Mouse (Mus musculus): ENCODE measurements around the gene Cfap20. TPM values are rescaled to one million over a fixed set of nuclear protein-coding genes. Genes with fewer than 3 reads are reported as not detected.

Cfap20 gene
- polyA plus RNA-seq, 1 experiment from 2014 or later = 152 TPM

- no peak overlapping the region for H3K9ac ChIP-seq (ENCODE audit: low read length)
- H3K4me1 ChIP-seq (ENCODE audit: control insufficient read depth, insufficient read depth, low read length) = no peaks in the 10 kb centered on the region
- 27% methylated on average over 5 of the region's 5 CpGs for WGBS
- no peak overlapping the region for H3K4me2 ChIP-seq (ENCODE audit: low read length)
- H3K27ac ChIP-seq (ENCODE audit: low read depth, low read length) = no peak overlapping the region
- no peaks in the 10 kb centered on the region for H3K36me3 ChIP-seq (ENCODE audit: control insufficient read depth, insufficient read depth, low read length)
- no peaks in the 10 kb centered on the region for H3K27me3 ChIP-seq (replicated peaks; ENCODE audit: control insufficient read depth, insufficient read depth, low read length)
- no peak overlapping the region for H3K4me3 ChIP-seq (ENCODE audit: low read depth, low read length)
- no peaks in the 10 kb centered on the region for H3K9me3 ChIP-seq (replicated peaks; ENCODE audit: control insufficient read depth, low read length)
- DNase-seq (ENCODE audit: low spot score) (no peak), ATAC-seq (no peak)
Measured at GRCm38 (mm10) chr8:95397201-95397600, 37.5 kb downstream of the Cfap20 start.

GRCm38 (mm10) chr8:95396752-95397151 is 37.9 kb downstream of the Cfap20 start:
- no peak for DNase-seq (ENCODE audit: low spot score)
- H3K4me1 ChIP-seq (ENCODE audit: control insufficient read depth, insufficient read depth, low read length) = no peaks in the 10 kb centered on the region
- no peak overlapping the region for H3K4me2 ChIP-seq (ENCODE audit: low read length)
- no peaks in the 10 kb centered on the region for H3K9me3 ChIP-seq (replicated peaks; ENCODE audit: control insufficient read depth, low read length)
- H3K27ac ChIP-seq (ENCODE audit: low read depth, low read length) = no peak overlapping the region
- ATAC-seq = no peak
- no peaks in the 10 kb centered on the region for H3K27me3 ChIP-seq (replicated peaks; ENCODE audit: control insufficient read depth, insufficient read depth, low read length)
- H3K9ac ChIP-seq (ENCODE audit: low read length) = no peak overlapping the region
- no peak overlapping the region for H3K4me3 ChIP-seq (ENCODE audit: low read depth, low read length)
- no peaks in the 10 kb centered on the region for H3K36me3 ChIP-seq (ENCODE audit: control insufficient read depth, insufficient read depth, low read length)
- WGBS = 72% methylated on average over 11 of the region's 11 CpGs

GRCm38 (mm10) chr8:95395186-95395918 is 39.3 kb downstream of the Cfap20 start:
- H3K27me3 ChIP-seq (replicated peaks; ENCODE audit: control insufficient read depth, insufficient read depth, low read length) = no peaks in the 10 kb centered on the region
- H3K9me3 ChIP-seq (replicated peaks; ENCODE audit: control insufficient read depth, low read length) = no peaks in the 10 kb centered on the region
- H3K27ac ChIP-seq (ENCODE audit: low read depth, low read length) = no peak overlapping the region
- H3K4me1 ChIP-seq (ENCODE audit: control insufficient read depth, insufficient read depth, low read length) = no peaks in the 10 kb centered on the region
- H3K9ac ChIP-seq (ENCODE audit: low read length) = no peak overlapping the region
- 50% methylated on average over 8 of the region's 8 CpGs for WGBS
- H3K36me3 ChIP-seq (ENCODE audit: control insufficient read depth, insufficient read depth, low read length) = no peaks in the 10 kb centered on the region
- H3K4me3 ChIP-seq (ENCODE audit: low read depth, low read length) = no peak overlapping the region
- H3K4me2 ChIP-seq (ENCODE audit: low read length) = no peak overlapping the region
- ATAC-seq (no peak), DNase-seq (ENCODE audit: low spot score) (no peak)

GRCm38 (mm10) chr8:95392604-95393003 is 42.1 kb downstream of the Cfap20 start:
- H3K27ac ChIP-seq (ENCODE audit: low read depth, low read length) = no peak overlapping the region
- H3K36me3 ChIP-seq (ENCODE audit: control insufficient read depth, insufficient read depth, low read length) = no peaks in the 10 kb centered on the region
- H3K4me3 ChIP-seq (ENCODE audit: low read depth, low read length) = no peak overlapping the region
- no peak overlapping the region for H3K9ac ChIP-seq (ENCODE audit: low read length)
- ATAC-seq = no peak
- H3K4me1 ChIP-seq (ENCODE audit: control insufficient read depth, insufficient read depth, low read length) = no peaks in the 10 kb centered on the region
- H3K9me3 ChIP-seq (replicated peaks; ENCODE audit: control insufficient read depth, low read length) = no peaks in the 10 kb centered on the region
- no peaks in the 10 kb centered on the region for H3K27me3 ChIP-seq (replicated peaks; ENCODE audit: control insufficient read depth, insufficient read depth, low read length)
- no peak overlapping the region for H3K4me2 ChIP-seq (ENCODE audit: low read length)
- DNase-seq (ENCODE audit: low spot score) = no peak
- WGBS = 72% methylated on average over 5 of the region's 5 CpGs

- Histone ChIP-seq H3K4me3 (ENCODE audit: low read depth, low read length) (no peak overlapping the region), H3K4me2 (ENCODE audit: low read length) (no peak overlapping the region), H3K27ac (ENCODE audit: low read depth, low read length) (no peak overlapping the region), H3K4me1 (ENCODE audit: control insufficient read depth, insufficient read depth, low read length) (no peaks in the 10 kb centered on the region), H3K36me3 (ENCODE audit: control insufficient read depth, insufficient read depth, low read length) (no peaks in the 10 kb centered on the region), H3K9ac (ENCODE audit: low read length) (no peak overlapping the region), H3K27me3 (replicated peaks; ENCODE audit: control insufficient read depth, insufficient read depth, low read length) (no peaks in the 10 kb centered on the region), H3K9me3 (replicated peaks; ENCODE audit: control insufficient read depth, low read length) (no peaks in the 10 kb centered on the region)
- 83% methylated on average over 7 of the region's 7 CpGs for WGBS
- DNase-seq (ENCODE audit: low spot score) (no peak), ATAC-seq (no peak)
Measured at GRCm38 (mm10) chr8:95391101-95391500, 43.6 kb downstream of the Cfap20 start.

- no peak overlapping the region for H3K27ac ChIP-seq (ENCODE audit: low read depth, low read length)
- H3K4me3 ChIP-seq (ENCODE audit: low read depth, low read length) = no peak overlapping the region
- no peaks in the 10 kb centered on the region for H3K4me1 ChIP-seq (ENCODE audit: control insufficient read depth, insufficient read depth, low read length)
- no peak for DNase-seq (ENCODE audit: low spot score)
- WGBS = 71% methylated on average over 4 of the region's 4 CpGs
- no peak overlapping the region for H3K9ac ChIP-seq (ENCODE audit: low read length)
- no peaks in the 10 kb centered on the region for H3K27me3 ChIP-seq (replicated peaks; ENCODE audit: control insufficient read depth, insufficient read depth, low read length)
- no peak overlapping the region for H3K4me2 ChIP-seq (ENCODE audit: low read length)
- H3K36me3 ChIP-seq (ENCODE audit: control insufficient read depth, insufficient read depth, low read length) = no peaks in the 10 kb centered on the region
- ATAC-seq = no peak
- no peaks in the 10 kb centered on the region for H3K9me3 ChIP-seq (replicated peaks; ENCODE audit: control insufficient read depth, low read length)
Measured at GRCm38 (mm10) chr8:95390312-95390711, 44.4 kb downstream of the Cfap20 start.

GRCm38 (mm10) chr8:95387936-95388335 is 46.7 kb downstream of the Cfap20 start:
- Histone ChIP-seq H3K4me3 (ENCODE audit: low read depth, low read length) (no peak overlapping the region), H3K27ac (ENCODE audit: low read depth, low read length) (no peak overlapping the region), H3K9ac (ENCODE audit: low read length) (no peak overlapping the region), H3K36me3 (ENCODE audit: control insufficient read depth, insufficient read depth, low read length) (no peaks in the 10 kb centered on the region), H3K4me2 (ENCODE audit: low read length) (no peak overlapping the region), H3K9me3 (replicated peaks; ENCODE audit: control insufficient read depth, low read length) (no peaks in the 10 kb centered on the region), H3K4me1 (ENCODE audit: control insufficient read depth, insufficient read depth, low read length) (no peaks in the 10 kb centered on the region), H3K27me3 (replicated peaks; ENCODE audit: control insufficient read depth, insufficient read depth, low read length) (no peaks in the 10 kb centered on the region)
- no peak for DNase-seq (ENCODE audit: low spot score)
- WGBS = 71% methylated on average over 7 of the region's 7 CpGs
- ATAC-seq = no peak

- Histone ChIP-seq H3K4me3 (ENCODE audit: low read depth, low read length) (no peak overlapping the region), H3K4me1 (ENCODE audit: control insufficient read depth, insufficient read depth, low read length) (no peaks in the 10 kb centered on the region), H3K4me2 (ENCODE audit: low read length) (no peak overlapping the region), H3K27ac (ENCODE audit: low read depth, low read length) (no peak overlapping the region), H3K36me3 (ENCODE audit: control insufficient read depth, insufficient read depth, low read length) (no peaks in the 10 kb centered on the region), H3K9me3 (replicated peaks; ENCODE audit: control insufficient read depth, low read length) (no peaks in the 10 kb centered on the region), H3K27me3 (replicated peaks; ENCODE audit: control insufficient read depth, insufficient read depth, low read length) (no peaks in the 10 kb centered on the region), H3K9ac (ENCODE audit: low read length) (no peak overlapping the region)
- 91% methylated on average over 10 of the region's 10 CpGs for WGBS
- DNase-seq (ENCODE audit: low spot score) (no peak), ATAC-seq (no peak)
Measured at GRCm38 (mm10) chr8:95387221-95387620, 47.4 kb downstream of the Cfap20 start.

GRCm38 (mm10) chr8:95386037-95386436 is 48.6 kb downstream of the Cfap20 start:
- no peaks in the 10 kb centered on the region for H3K9me3 ChIP-seq (replicated peaks; ENCODE audit: control insufficient read depth, low read length)
- no peaks in the 10 kb centered on the region for H3K27me3 ChIP-seq (replicated peaks; ENCODE audit: control insufficient read depth, insufficient read depth, low read length)
- no peak overlapping the region for H3K27ac ChIP-seq (ENCODE audit: low read depth, low read length)
- no peak for DNase-seq (ENCODE audit: low spot score)
- no peak overlapping the region for H3K4me2 ChIP-seq (ENCODE audit: low read length)
- no peaks in the 10 kb centered on the region for H3K36me3 ChIP-seq (ENCODE audit: control insufficient read depth, insufficient read depth, low read length)
- WGBS = 83% methylated on average over 5 of the region's 5 CpGs
- H3K4me3 ChIP-seq (ENCODE audit: low read depth, low read length) = no peak overlapping the region
- no peaks in the 10 kb centered on the region for H3K4me1 ChIP-seq (ENCODE audit: control insufficient read depth, insufficient read depth, low read length)
- no peak for ATAC-seq
- no peak overlapping the region for H3K9ac ChIP-seq (ENCODE audit: low read length)
